Mouse (Mus musculus): ENCODE results near the gene Gm47289. TPM values are rescaled to one million over a fixed set of nuclear protein-coding genes. Genes with fewer than 3 reads are reported as not detected.

Gm47289 gene
- total RNA-seq (2023), result not detected

DNA sequence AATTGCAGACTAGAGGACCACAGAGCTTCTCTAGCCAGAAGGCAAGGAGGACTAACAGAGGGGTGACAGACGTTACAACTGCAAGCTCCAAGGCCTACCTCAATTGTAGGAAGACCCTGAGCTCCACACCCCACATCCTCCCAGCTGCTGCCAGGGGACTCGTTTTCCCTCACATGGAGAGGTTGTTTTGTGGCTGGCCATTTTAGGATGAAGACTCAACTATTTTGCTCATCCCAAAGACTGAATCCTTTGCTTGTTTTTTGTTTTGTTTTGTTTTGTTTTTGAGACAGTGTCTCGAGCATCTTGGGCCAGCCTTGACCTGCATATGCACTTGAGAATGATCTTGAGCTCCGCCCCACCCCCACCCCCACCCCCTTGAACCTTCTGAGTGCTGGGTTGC, at the start of gene Gm47289:
Gm47289 (plus strand) TSS at position 301 of the 400 bp plus-strand sequence.

DNA sequence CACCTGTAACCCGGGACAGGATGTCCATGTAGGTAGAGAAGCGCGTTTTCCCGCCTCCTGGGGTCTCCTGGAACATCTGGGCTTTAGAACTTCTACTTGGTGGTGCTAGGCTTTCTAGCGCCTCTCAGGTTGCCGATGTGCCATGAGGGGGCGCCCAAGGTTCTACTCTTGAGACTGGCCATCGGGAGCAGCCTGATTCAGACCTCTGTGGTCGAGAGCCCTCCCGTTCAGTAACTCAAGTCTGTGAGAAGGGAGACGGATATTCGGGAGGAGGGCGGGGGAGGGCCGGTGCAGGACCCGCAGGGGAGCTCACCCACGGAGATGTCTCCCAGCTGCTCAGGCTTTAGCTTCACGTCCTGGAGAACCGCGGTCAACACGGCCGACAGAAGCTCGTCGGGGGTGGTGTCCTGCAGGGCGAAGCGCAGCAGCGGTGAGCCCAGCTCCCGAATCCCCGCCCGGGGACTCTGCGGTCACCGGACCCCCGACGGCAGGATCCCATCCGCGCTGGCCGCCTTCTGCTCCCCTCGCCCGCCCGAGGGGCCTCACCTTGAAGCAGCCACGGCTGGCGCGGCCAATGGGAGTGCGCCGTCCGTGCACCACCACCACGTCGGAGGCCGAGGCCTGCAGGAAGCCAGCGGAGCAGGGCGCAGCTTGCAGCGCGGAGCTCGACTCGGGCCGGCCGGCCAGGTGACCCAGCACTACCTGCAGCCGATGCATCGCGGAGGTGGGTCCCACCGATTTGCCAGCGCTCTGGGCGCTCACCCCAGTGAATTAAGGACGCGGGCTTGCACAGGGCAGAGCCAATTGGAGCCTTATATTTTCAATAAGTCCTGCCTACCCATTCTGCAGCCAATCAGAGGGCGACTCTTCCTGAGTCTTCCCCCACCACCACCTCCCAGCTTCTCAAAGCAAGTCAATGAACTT, 2.4 kb upstream of the Gm47289 start, which contains the start of gene Acaa1b:
Acaa1b (minus strand) TSS at position 816 of the 924 bp plus-strand sequence.

GRCm38 (mm10) chr9:119208998-119209397, 50.0 kb downstream of the Gm47289 start, which contains the start of gene Slc22a13:
TSS of gene Slc22a13 (minus strand) at chr9:119209098.

Other genes starting within 250 kb of the Gm47289 start
- 0.77 TPM for gene Ctdspl, start 232.7 kb upstream of the Gm47289 start, total RNA-seq (2023)
- 1.4 TPM for gene Vill, start 106.4 kb upstream of the Gm47289 start, total RNA-seq (2023)
- gene Plcd1, start 65.7 kb upstream of the Gm47289 start, total RNA-seq (2023), result 1.2 TPM
- not detected for gene Dlec1, start 56.7 kb upstream of the Gm47289 start, total RNA-seq (2023)
- 0.47 TPM for gene Acaa1b, start 2.1 kb upstream of the Gm47289 start, total RNA-seq (2023)
- gene Slc22a13, start 49.9 kb downstream of the Gm47289 start, total RNA-seq (2023), result not detected
- gene Oxsr1, start 163.3 kb downstream of the Gm47289 start, total RNA-seq (2023), result 43.8 TPM
- 55.5 TPM for gene Acaa1a, start 180.5 kb downstream of the Gm47289 start, total RNA-seq (2023)
- 41.9 TPM for gene Myd88, start 182.2 kb downstream of the Gm47289 start, total RNA-seq (2023)
- 1.4 TPM for gene Xylb, start 198.2 kb downstream of the Gm47289 start, total RNA-seq (2023)
- gene Slc22a14, start 206.4 kb downstream of the Gm47289 start, total RNA-seq (2023), result not detected
- gene Acvr2b, start 243.0 kb downstream of the Gm47289 start, total RNA-seq (2023), result 2.5 TPM

Data from CD4-positive naive resting alpha-beta T cell, adult 57 days (primary cell).